Comparison of ENCODE assay signal across 11 mouse cellular contexts in the genomic region with DNA sequence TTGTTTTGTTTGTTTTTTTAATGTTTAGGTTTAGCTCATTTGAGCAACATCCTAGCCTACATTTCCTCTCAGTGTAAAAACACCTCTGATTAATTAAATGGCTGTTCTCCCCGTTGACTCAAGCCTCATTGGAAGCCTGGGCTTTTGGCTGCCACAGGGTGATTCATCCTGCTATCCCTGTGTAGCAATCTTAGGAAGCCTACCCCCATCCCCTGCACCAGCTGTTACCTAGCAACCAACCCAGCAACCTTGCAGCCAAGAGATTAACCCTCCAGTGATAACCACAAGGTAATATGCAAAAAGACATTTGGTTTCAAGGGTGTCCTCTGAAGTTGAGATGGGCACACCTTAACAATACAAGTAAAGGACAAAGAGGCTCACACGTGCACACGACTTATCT. TPM values are rescaled to one million over a fixed set of nuclear protein-coding genes. Genes with fewer than 3 reads are reported as not detected.
DNase-seq lines count a peak whose midpoint lies in the region; ATAC-seq lines count a peak whose summit lies in the region.
"Had no signal": no experiment of that assay in that cellular context is flagged by ENCODE, and none has a peak within 500 bp of the region (broad histone marks: within the 10 kb centered on the region; RNA-seq: fewer than 3 reads in every experiment).

No protein-coding gene starts in this region.

- peak overlapping the region; percentile 23 for H3K4me2 ChIP-seq in hindbrain, embryonic 15.5 days
- no peak overlapping the region for H3K4me2 ChIP-seq in hindbrain, embryonic 11.5 days (replicated peaks; ENCODE audit: low read depth, low read length)
- H3K4me2 ChIP-seq in midbrain, embryonic 14.5 days (ENCODE audit: low read length), result peak overlapping the region; percentile 18
- H3K4me2 ChIP-seq: embryonic facial prominence, embryonic 12.5 days had no signal

- H3K36me3 ChIP-seq in hindbrain, embryonic 15.5 days, result peaks cover 73% of the 10 kb centered on the region
- H3K36me3 ChIP-seq in hindbrain, embryonic 11.5 days (ENCODE audit: control insufficient read depth, insufficient read depth, low read length), result peaks cover 22% of the 10 kb centered on the region
- H3K36me3 ChIP-seq in midbrain, embryonic 14.5 days (ENCODE audit: control insufficient read depth, insufficient read depth, low read length), result peaks cover 99% of the 10 kb centered on the region
- H3K36me3 ChIP-seq in limb, embryonic 10.5 days, result peaks cover 99% of the 10 kb centered on the region

- H3K4me1 ChIP-seq in hindbrain, embryonic 15.5 days (replicated peaks), result peaks cover 89% of the 10 kb centered on the region
- H3K4me1 ChIP-seq in hindbrain, embryonic 11.5 days (replicated peaks; ENCODE audit: control insufficient read depth, insufficient read depth, low read length), result 0 out of 2 replicates have a peak, but pooled peaks cover 2% of the 10 kb centered on the region
- H3K4me1 ChIP-seq in midbrain, embryonic 14.5 days (ENCODE audit: control insufficient read depth, insufficient read depth, low read length), result peaks cover 60% of the 10 kb centered on the region
- no peaks in the 10 kb centered on the region for H3K4me1 ChIP-seq in limb, embryonic 10.5 days

- no peak overlapping the region for H3K9ac ChIP-seq in hindbrain, embryonic 15.5 days
- no peak overlapping the region for H3K9ac ChIP-seq in hindbrain, embryonic 11.5 days (ENCODE audit: low read depth, low read length)
- no peak overlapping the region for H3K9ac ChIP-seq in midbrain, embryonic 14.5 days (replicated peaks; ENCODE audit: low read length)
- H3K9ac ChIP-seq: embryonic facial prominence, embryonic 12.5 days had no signal

- no peak for ATAC-seq in hindbrain, embryonic 15.5 days (ENCODE audit: low FRiP score, low read depth)
- ATAC-seq in hindbrain, embryonic 11.5 days (ENCODE audit: low FRiP score), result no peak
- no peak for ATAC-seq in midbrain, embryonic 14.5 days (ENCODE audit: low FRiP score, low TSS enrichment)
- no peak for ATAC-seq in inflammation-experienced regulatory T-cells, adult 6 months
- ATAC-seq: lung, postnatal 0 days had no signal

- WGBS in hindbrain, embryonic 15.5 days, result 43% methylated on average over 3 of the region's 3 CpGs
- WGBS in hindbrain, embryonic 11.5 days, result 73% methylated on average over 3 of the region's 3 CpGs
- WGBS in midbrain, embryonic 14.5 days, result 41% methylated on average over 3 of the region's 3 CpGs
- WGBS in limb, embryonic 10.5 days, result 73% methylated on average over 3 of the region's 3 CpGs

- H3K9me3 ChIP-seq in hindbrain, embryonic 15.5 days, result no peaks in the 10 kb centered on the region
- no peaks in the 10 kb centered on the region for H3K9me3 ChIP-seq in hindbrain, embryonic 11.5 days (ENCODE audit: control insufficient read depth, low read length)
- 0 out of 2 replicates have a peak, but pooled peaks cover 3% of the 10 kb centered on the region for H3K9me3 ChIP-seq in midbrain, embryonic 14.5 days (ENCODE audit: control insufficient read depth, low read length)
- H3K9me3 ChIP-seq in limb, embryonic 10.5 days (replicated peaks), result 0 out of 2 replicates have a peak, but pooled peaks cover 1% of the 10 kb centered on the region

- H3K4me3 ChIP-seq in hindbrain, embryonic 15.5 days, result no peak overlapping the region
- H3K4me3 ChIP-seq in hindbrain, embryonic 11.5 days (ENCODE audit: low read depth, low read length), result no peak overlapping the region
- no peak overlapping the region for H3K4me3 ChIP-seq in midbrain, embryonic 14.5 days (replicated peaks; ENCODE audit: low read depth, low read length)
- no peak overlapping the region for H3K4me3 ChIP-seq in limb, embryonic 10.5 days
- H3K4me3 ChIP-seq: embryonic facial prominence, embryonic 12.5 days had no signal

- H3K27ac ChIP-seq in hindbrain, embryonic 15.5 days (replicated peaks), result no peak overlapping the region
- H3K27ac ChIP-seq in hindbrain, embryonic 11.5 days (ENCODE audit: low read depth, low read length), result no peak overlapping the region
- no peak overlapping the region for H3K27ac ChIP-seq in midbrain, embryonic 14.5 days (replicated peaks; ENCODE audit: low read depth, low read length)
- H3K27ac ChIP-seq in limb, embryonic 10.5 days, result no peak overlapping the region
- H3K27ac ChIP-seq: embryonic facial prominence, embryonic 12.5 days had no signal

- H3K27me3 ChIP-seq in hindbrain, embryonic 15.5 days, result no peaks in the 10 kb centered on the region
- no peaks in the 10 kb centered on the region for H3K27me3 ChIP-seq in hindbrain, embryonic 11.5 days (ENCODE audit: control insufficient read depth, insufficient read depth, low read length)
- H3K27me3 ChIP-seq in midbrain, embryonic 14.5 days (ENCODE audit: control insufficient read depth, insufficient read depth, low read length), result no peaks in the 10 kb centered on the region
- H3K27me3 ChIP-seq in limb, embryonic 10.5 days (ENCODE audit: low read depth, poor library complexity, severe bottlenecking), result no peaks in the 10 kb centered on the region
- H3K27me3 ChIP-seq: embryonic facial prominence, embryonic 12.5 days had no signal

- no peak for DNase-seq in hindbrain, embryonic 11.5 days (ENCODE audit: low spot score)
- DNase-seq in R1 (ENCODE audit: low read depth, low spot score), result peak; percentile 20
- DNase-seq in cerebellum, postnatal 25 days, result peak; percentile 47 to 64
- DNase-seq in midbrain, embryonic 14.5 days, result peak; percentile 50
- DNase-seq in limb, embryonic 10.5 days (ENCODE audit: low spot score), result no peak
- DNase-seq in yolk sac, embryonic 10.5 days (ENCODE audit: low spot score), result no peak
- DNase-seq: gastrocnemius, postnatal 36 days had no signal

RNA-seq across cellular contexts. Expression of a gene that starts 8.4 kb away (rescaled TPM):
- polyA plus RNA-seq in hindbrain, embryonic 15.5 days (2015; fragmentation: Nextera tagmentation; extraction: Ambion mirVana), result 1,299 and 1,422 TPM in 2 replicates
- polyA plus RNA-seq in hindbrain, embryonic 11.5 days (2014; fragmentation: Nextera tagmentation; extraction: Ambion mirVana), result 88.7 and 109 TPM in 2 replicates
- 280 and 671 TPM in 2 replicates for polyA plus RNA-seq in midbrain, embryonic 14.5 days (2014; fragmentation: Nextera tagmentation; extraction: Ambion mirVana)
- polyA plus RNA-seq in inflammation-experienced regulatory T-cells, adult 6 months (2017; shearing (Covaris generic)), result under 1 TPM; 0.34 to 0.98 (median 0.55) TPM
- 77.7 and 110 TPM in 2 replicates for polyA plus RNA-seq in limb, embryonic 10.5 days (2016; fragmentation: Nextera tagmentation; extraction: Ambion mirVana)

Comparison
In these comparisons a context has a peak if more than half of its experiments do, and no peak if none do; other contexts are left out.
1. DNase-seq: peak in R1 (single experiment), cerebellum, postnatal 25 days (2 of 2) and midbrain, embryonic 14.5 days (single experiment); none in hindbrain, embryonic 11.5 days (single experiment), limb, embryonic 10.5 days (single experiment) and yolk sac, embryonic 10.5 days (single experiment).
2. RNA of a gene that starts 8.4 kb away (polyA plus RNA-seq): 1,299 to 1,422 TPM in hindbrain, embryonic 15.5 days, 280 to 671 TPM in midbrain, embryonic 14.5 days, 77.7 to 110 TPM in limb, embryonic 10.5 days and 88.7 to 109 TPM in hindbrain, embryonic 11.5 days; 0.34 to 0.98 TPM in inflammation-experienced regulatory T-cells, adult 6 months; every median in the first group is over 10 times any median in the second.